ENCODE assay signal across 9 mouse cellular contexts in the genomic region with DNA sequence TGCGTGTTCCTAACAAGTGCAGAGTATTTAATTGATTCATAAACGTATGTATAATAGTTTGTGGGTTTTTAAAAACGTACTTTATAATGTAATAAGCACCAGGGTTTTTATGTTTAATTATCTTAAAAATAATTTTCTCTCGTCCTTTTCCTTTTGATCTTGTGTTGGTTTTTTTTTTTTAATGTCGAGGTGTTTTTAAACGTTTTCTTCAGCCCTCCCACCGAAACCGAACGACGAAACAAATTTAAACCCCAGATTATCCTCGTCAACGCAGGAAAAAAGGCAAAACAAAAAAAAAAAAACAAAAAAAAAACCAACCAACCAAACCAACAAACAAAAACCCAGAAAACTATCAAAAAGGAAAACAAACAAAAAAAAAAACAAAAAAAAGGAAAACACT. TPM values are rescaled to one million over a fixed set of nuclear protein-coding genes. Genes with fewer than 3 reads are reported as not detected.
DNase-seq lines count a peak whose midpoint lies in the region; ATAC-seq and TF ChIP-seq lines count a peak whose summit lies in the region.
"Had no signal": no experiment of that assay in that cellular context is flagged by ENCODE, and none has a peak within 500 bp of the region (broad histone marks: within the 10 kb centered on the region; RNA-seq: fewer than 3 reads in every experiment).

No protein-coding gene starts in this region.

- peak overlapping the region; percentile 79 for H3K4me2 ChIP-seq in heart, embryonic 11.5 days
- H3K4me2 ChIP-seq in hindbrain, embryonic 11.5 days (replicated peaks; ENCODE audit: low read depth, low read length): peak overlapping the region; percentile 34; the same call in 1 of the 2 replicates
- peak overlapping the region; percentile 93 for H3K4me2 ChIP-seq in liver, embryonic 16.5 days (ENCODE audit: low read depth, low read length)

- TF ChIP-seq CTCF in E14TG2a.4 (conservative IDR thresholded peaks at IDR 0.05; ENCODE audit: low read length): no peak

- H3K27me3 ChIP-seq in heart, embryonic 11.5 days (ENCODE audit: control insufficient read depth, insufficient read depth, low read length): peaks cover 70% of the 10 kb centered on the region
- H3K27me3 ChIP-seq in E14TG2a.4 (ENCODE audit: insufficient read depth, low read length): peaks cover 78% of the 10 kb centered on the region
- H3K27me3 ChIP-seq in hindbrain, embryonic 11.5 days (ENCODE audit: control insufficient read depth, insufficient read depth, low read length): peaks cover 83% of the 10 kb centered on the region
- peaks cover 29% of the 10 kb centered on the region for H3K27me3 ChIP-seq in liver, embryonic 16.5 days (ENCODE audit: control insufficient read depth, insufficient read depth, low read depth, low read length)

- ATAC-seq in heart, embryonic 11.5 days (replicated peaks; ENCODE audit: insufficient number of reproducible peaks, low FRiP score, low TSS enrichment): no peak
- ATAC-seq in hindbrain, embryonic 11.5 days (ENCODE audit: low FRiP score): no peak
- no peak for ATAC-seq in liver, embryonic 16.5 days (ENCODE audit: low read depth)
- no peak for ATAC-seq in megakaryocyte progenitor cell, adult 5-6 weeks (replicated peaks; ENCODE audit: poor library complexity)

- H3K27ac ChIP-seq in heart, embryonic 11.5 days (ENCODE audit: low read depth, low read length): peak overlapping the region; percentile 91
- no peak overlapping the region for H3K27ac ChIP-seq in hindbrain, embryonic 11.5 days (ENCODE audit: low read depth, low read length)
- H3K27ac ChIP-seq in liver, embryonic 16.5 days (ENCODE audit: low read length): peak overlapping the region; percentile 98

- peak overlapping the region; percentile 74 for H3K9ac ChIP-seq in heart, embryonic 11.5 days (ENCODE audit: low read depth, low read length)
- H3K9ac ChIP-seq in hindbrain, embryonic 11.5 days (ENCODE audit: low read depth, low read length): no peak overlapping the region
- H3K9ac ChIP-seq in liver, embryonic 16.5 days (ENCODE audit: low read depth, low read length): peak overlapping the region; percentile 83

- 3% methylated on average over 12 of the region's 12 CpGs for WGBS in heart, embryonic 11.5 days (ENCODE audit: insufficient replicate concordance)
- under 1% methylated on average over 12 of the region's 12 CpGs for WGBS in hindbrain, embryonic 11.5 days
- WGBS in liver, embryonic 16.5 days (ENCODE audit: insufficient replicate concordance): 2% methylated on average over 12 of the region's 12 CpGs

- intact Hi-C loops in heart, postnatal 36 days (cut with DNase I): loop anchor here (5.0 kb wide), 1 partner anchor 114 kb away; no protein-coding TSS in a partner anchor

- DNase-seq in heart, postnatal 36 days: no peak
- no peak for DNase-seq in hindbrain, embryonic 11.5 days (ENCODE audit: low spot score)
- no peak for DNase-seq in embryo, embryonic 10 days (ENCODE audit: low spot score)
- no peak for DNase-seq in spleen, postnatal 4 days (ENCODE audit: low spot score in 2 of 2)
- DNase-seq: adrenal gland, postnatal 25 days had no signal

- H3K4me1 ChIP-seq in heart, embryonic 11.5 days (ENCODE audit: control insufficient read depth, insufficient read depth, low read length): peaks cover 52% of the 10 kb centered on the region
- H3K4me1 ChIP-seq in E14TG2a.4 (replicated peaks; ENCODE audit: low read depth, low read length): peaks cover 57% of the 10 kb centered on the region
- peaks cover 35% of the 10 kb centered on the region for H3K4me1 ChIP-seq in hindbrain, embryonic 11.5 days (replicated peaks; ENCODE audit: control insufficient read depth, insufficient read depth, low read length)
- H3K4me1 ChIP-seq in liver, embryonic 16.5 days (ENCODE audit: control insufficient read depth, low read depth, low read length): peaks cover 60% of the 10 kb centered on the region

- H3K36me3 ChIP-seq in heart, embryonic 11.5 days (ENCODE audit: control insufficient read depth, insufficient read depth, low read length): no peaks in the 10 kb centered on the region
- H3K36me3 ChIP-seq in E14TG2a.4 (ENCODE audit: insufficient read depth, low read length): no peaks in the 10 kb centered on the region
- H3K36me3 ChIP-seq in hindbrain, embryonic 11.5 days (ENCODE audit: control insufficient read depth, insufficient read depth, low read length): no peaks in the 10 kb centered on the region
- peaks cover 17% of the 10 kb centered on the region for H3K36me3 ChIP-seq in liver, embryonic 16.5 days (ENCODE audit: control insufficient read depth, insufficient read depth)

- peak overlapping the region; percentile 51 for H3K4me3 ChIP-seq in heart, embryonic 11.5 days (ENCODE audit: low read depth, low read length)
- H3K4me3 ChIP-seq in E14TG2a.4 (replicated peaks; ENCODE audit: low read length): peak overlapping the region; percentile 65; the same call in 1 of the 2 replicates
- peak overlapping the region; percentile 17; the same call in 1 of the 2 replicates for H3K4me3 ChIP-seq in hindbrain, embryonic 11.5 days (ENCODE audit: low read depth, low read length)
- peak overlapping the region; percentile 71 for H3K4me3 ChIP-seq in liver, embryonic 16.5 days (ENCODE audit: low read depth, low read length)

- no peaks in the 10 kb centered on the region for H3K9me3 ChIP-seq in heart, embryonic 11.5 days (replicated peaks; ENCODE audit: control insufficient read depth, low read length)
- no peaks in the 10 kb centered on the region for H3K9me3 ChIP-seq in E14TG2a.4 (ENCODE audit: low read length)
- H3K9me3 ChIP-seq in hindbrain, embryonic 11.5 days (ENCODE audit: control insufficient read depth, low read length): no peaks in the 10 kb centered on the region
- H3K9me3 ChIP-seq in liver, embryonic 16.5 days (replicated peaks; ENCODE audit: control insufficient read depth, low read length): no peaks in the 10 kb centered on the region

RNA-seq across cellular contexts. Expression of gene Lyl1, which starts 4.7 kb away (rescaled TPM):
- polyA plus RNA-seq in heart, embryonic 11.5 days (2014; fragmentation: Nextera tagmentation; extraction: Ambion mirVana): 19.5 and 22.9 TPM in 2 replicates
- 1 to 10 TPM; 5.4 to 5.7 TPM for total RNA-seq in heart, postnatal 36 days (2021)
- 5.3 and 5.4 TPM in 2 replicates for polyA plus RNA-seq in hindbrain, embryonic 11.5 days (2014; fragmentation: Nextera tagmentation; extraction: Ambion mirVana)
- 43.7 and 45.6 TPM in 2 replicates for polyA plus RNA-seq in liver, embryonic 16.5 days (2015; fragmentation: Nextera tagmentation; extraction: Ambion mirVana)
- total RNA-seq in megakaryocyte progenitor cell, adult 5-6 weeks (2015): 56.3 and 72.0 TPM in 2 replicates
- 58.0 and 65.6 TPM in 2 replicates for total RNA-seq in megakaryocyte progenitor cell, adult 5-6 weeks (2017)

RNA-seq across cellular contexts. Expression of gene G430095P16Rik, which starts 16.8 kb away (rescaled TPM):
- polyA plus RNA-seq in heart, embryonic 11.5 days (2014; fragmentation: Nextera tagmentation; extraction: Ambion mirVana): 3.4 and 5.4 TPM in 2 replicates
- total RNA-seq in heart, postnatal 36 days (2021): under 1 TPM in 1 of 2 experiments, not detected in 1; 0.44 TPM
- polyA plus RNA-seq in hindbrain, embryonic 11.5 days (2014; fragmentation: Nextera tagmentation; extraction: Ambion mirVana): 2.3 and 2.9 TPM in 2 replicates
- 7.0 and 7.8 TPM in 2 replicates for polyA plus RNA-seq in liver, embryonic 16.5 days (2015; fragmentation: Nextera tagmentation; extraction: Ambion mirVana)
- 12.2 and 15.2 TPM in 2 replicates for total RNA-seq in megakaryocyte progenitor cell, adult 5-6 weeks (2015)
- 3.7 and 8.5 TPM in 2 replicates for total RNA-seq in megakaryocyte progenitor cell, adult 5-6 weeks (2017)
- total RNA-seq: adrenal gland, postnatal 25 days had no signal

RNA-seq across cellular contexts. Expression of gene Nacc1, which starts 18.3 kb away (rescaled TPM):
- polyA plus RNA-seq in heart, embryonic 11.5 days (2014; fragmentation: Nextera tagmentation; extraction: Ambion mirVana): 19.1 and 19.6 TPM in 2 replicates
- 10 to 100 TPM; 27.3 to 30.1 TPM for total RNA-seq in heart, postnatal 36 days (2021)
- polyA plus RNA-seq in hindbrain, embryonic 11.5 days (2014; fragmentation: Nextera tagmentation; extraction: Ambion mirVana): 19.7 and 20.5 TPM in 2 replicates
- polyA plus RNA-seq in liver, embryonic 16.5 days (2015; fragmentation: Nextera tagmentation; extraction: Ambion mirVana): 5.4 and 6.3 TPM in 2 replicates
- 71.6 and 77.1 TPM in 2 replicates for total RNA-seq in megakaryocyte progenitor cell, adult 5-6 weeks (2015)
- 50.9 and 53.5 TPM in 2 replicates for total RNA-seq in megakaryocyte progenitor cell, adult 5-6 weeks (2017)

RNA-seq across cellular contexts. Expression of gene Trmt1, which starts 19.9 kb away (rescaled TPM):
- polyA plus RNA-seq in heart, embryonic 11.5 days (2014; fragmentation: Nextera tagmentation; extraction: Ambion mirVana): 49.7 and 51.6 TPM in 2 replicates
- total RNA-seq in heart, postnatal 36 days (2021): 10 to 100 TPM; 36.1 to 39.2 TPM
- polyA plus RNA-seq in hindbrain, embryonic 11.5 days (2014; fragmentation: Nextera tagmentation; extraction: Ambion mirVana): 47.9 and 51.1 TPM in 2 replicates
- polyA plus RNA-seq in liver, embryonic 16.5 days (2015; fragmentation: Nextera tagmentation; extraction: Ambion mirVana): 27.3 and 27.7 TPM in 2 replicates
- total RNA-seq in megakaryocyte progenitor cell, adult 5-6 weeks (2015): 56.0 and 64.4 TPM in 2 replicates
- 82.2 and 84.4 TPM in 2 replicates for total RNA-seq in megakaryocyte progenitor cell, adult 5-6 weeks (2017)

RNA-seq across cellular contexts. Expression of gene Ier2, which starts 43.3 kb away (rescaled TPM):
- polyA plus RNA-seq in heart, embryonic 11.5 days (2014; fragmentation: Nextera tagmentation; extraction: Ambion mirVana): 52.3 and 55.9 TPM in 2 replicates
- 10 to 100 TPM; 12.6 to 16.5 TPM for total RNA-seq in heart, postnatal 36 days (2021)
- polyA plus RNA-seq in hindbrain, embryonic 11.5 days (2014; fragmentation: Nextera tagmentation; extraction: Ambion mirVana): 60.5 and 61.5 TPM in 2 replicates
- polyA plus RNA-seq in liver, embryonic 16.5 days (2015; fragmentation: Nextera tagmentation; extraction: Ambion mirVana): 17.3 and 20.3 TPM in 2 replicates
- 43.5 and 61.9 TPM in 2 replicates for total RNA-seq in megakaryocyte progenitor cell, adult 5-6 weeks (2015)
- 34.4 and 49.8 TPM in 2 replicates for total RNA-seq in megakaryocyte progenitor cell, adult 5-6 weeks (2017)

Comparison
In these comparisons a context has a peak if more than half of its experiments do, and no peak if none do; other contexts are left out.
1. H3K4me2 ChIP-seq: peak in every context shown above with its lines; median percentile 93 in liver, embryonic 16.5 days; 79 in heart, embryonic 11.5 days; 34 in hindbrain, embryonic 11.5 days.
2. H3K4me3 ChIP-seq: peak in every context shown above with its lines; median percentile 71 in liver, embryonic 16.5 days; 65 in E14TG2a.4; 51 in heart, embryonic 11.5 days; 17 in hindbrain, embryonic 11.5 days.